Mouse (Mus musculus) skeletal muscle tissue, adult 2 months (tissue): ENCODE measurements around the gene Srd5a3.

Experiments used
- DNase-seq: peaks from one replicate; pipeline ENCODE4 v3.0.0-alpha.2; 2012; ENCODE audit warnings: low read depth, low spot score

The Srd5a3 gene

GRCm38 (mm10) chr5:76152956-76153355, 12.9 kb downstream of the Srd5a3 start:
- DNase-seq, result no peak

GRCm38 (mm10) chr5:76153430-76153829, 13.4 kb downstream of the Srd5a3 start:
- DNase-seq, result no peak

GRCm38 (mm10) chr5:76154434-76155165, 14.5 kb downstream of the Srd5a3 start:
- no peak for DNase-seq

GRCm38 (mm10) chr5:76159555-76159954, 19.5 kb downstream of the Srd5a3 start:
- DNase-seq, result no peak

DNA sequence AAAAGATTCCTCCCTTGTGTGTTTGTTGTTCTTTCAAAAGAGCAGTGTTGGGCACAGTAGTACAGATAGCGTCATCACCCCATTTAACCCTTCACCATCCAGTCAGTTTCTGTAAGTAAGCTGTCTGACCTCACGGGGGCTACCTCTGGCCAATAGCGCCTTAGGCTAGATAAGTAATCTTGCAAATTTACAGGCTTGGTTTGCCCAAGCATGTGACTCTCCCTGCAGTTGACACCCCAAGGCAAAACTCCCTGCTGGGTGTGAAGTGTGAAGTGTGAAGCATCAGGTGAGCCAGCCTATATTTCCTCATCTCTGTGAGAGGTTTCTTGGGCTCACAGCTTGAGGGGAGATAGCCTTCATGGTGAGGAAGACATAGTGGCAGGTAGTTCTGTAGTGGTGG, 20.0 kb downstream of the Srd5a3 start:
- no peak for DNase-seq

GRCm38 (mm10) chr5:76161491-76161890, 21.4 kb downstream of the Srd5a3 start:
- no peak for DNase-seq

GRCm38 (mm10) chr5:76162926-76163325, 22.9 kb downstream of the Srd5a3 start:
- no peak for DNase-seq

- no peak for DNase-seq
Measured at GRCm38 (mm10) chr5:76163828-76164390, 23.8 kb downstream of the Srd5a3 start.

DNA sequence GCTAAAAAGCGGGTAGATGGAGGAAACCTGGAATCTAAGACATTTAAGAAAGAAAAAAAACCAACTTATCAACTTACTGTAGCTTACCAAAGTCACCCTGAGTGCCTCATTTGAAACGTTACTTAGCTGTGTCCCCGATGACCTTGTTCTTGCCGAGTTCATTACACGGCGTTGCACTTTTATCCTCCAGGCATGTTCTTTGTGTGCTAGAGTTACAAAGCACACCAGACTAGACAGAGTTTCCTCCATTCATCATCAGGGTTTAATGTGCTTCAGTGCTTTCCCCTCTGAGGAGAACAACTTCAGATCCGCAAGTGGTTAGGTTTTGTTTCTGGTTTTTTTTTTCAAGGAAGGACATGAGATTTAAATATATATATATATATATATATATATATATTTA, 24.8 kb downstream of the Srd5a3 start:
- no peak for DNase-seq

- DNase-seq, result no peak
Measured at GRCm38 (mm10) chr5:76170522-76170921, 30.5 kb downstream of the Srd5a3 start.

DNA sequence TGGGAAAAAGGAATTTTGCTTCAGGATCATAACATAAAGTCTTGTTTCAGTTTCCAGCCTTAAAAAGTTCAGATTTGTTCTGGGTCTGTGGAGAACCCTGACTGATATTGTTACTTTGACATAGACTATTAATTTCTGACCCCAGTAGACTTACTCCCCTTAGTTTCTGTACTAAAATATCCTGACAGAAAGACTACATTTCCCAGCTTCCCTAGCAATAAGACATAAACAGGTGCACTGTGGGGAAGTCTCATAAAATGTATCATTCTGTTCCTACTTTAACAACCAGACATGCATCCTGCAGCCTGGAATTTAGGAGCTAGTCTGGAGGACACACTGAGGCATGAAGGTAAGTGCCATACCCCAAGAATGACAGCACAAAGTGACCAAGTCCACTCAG, 31.0 kb downstream of the Srd5a3 start:
- DNase-seq, result no peak

DNA sequence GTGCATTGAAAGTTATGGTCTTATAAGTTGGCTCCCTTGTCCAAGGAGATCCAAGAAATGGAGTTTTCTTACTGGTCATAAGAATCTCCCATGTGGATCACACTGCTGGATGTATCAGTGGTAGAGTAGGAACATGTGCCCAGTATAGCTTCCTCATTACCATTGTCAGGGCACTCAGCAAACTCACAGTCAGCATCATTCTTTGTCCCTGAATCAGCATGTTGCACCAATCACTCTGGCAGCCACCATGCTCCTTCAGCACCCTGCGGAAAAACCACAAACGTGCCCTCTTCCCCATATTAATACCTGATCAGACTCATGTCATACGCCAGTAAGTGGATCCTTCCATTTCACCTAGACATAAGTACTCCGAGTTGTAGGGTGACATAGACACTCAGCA, 35.0 kb downstream of the Srd5a3 start:
- DNase-seq, result no peak

- no peak for DNase-seq
Measured at GRCm38 (mm10) chr5:76176411-76176810, 36.3 kb downstream of the Srd5a3 start.

- no peak for DNase-seq
Measured at GRCm38 (mm10) chr5:76176841-76177240, 36.8 kb downstream of the Srd5a3 start.

- DNase-seq, result no peak
Measured at GRCm38 (mm10) chr5:76177664-76178063, 37.6 kb downstream of the Srd5a3 start.

DNA sequence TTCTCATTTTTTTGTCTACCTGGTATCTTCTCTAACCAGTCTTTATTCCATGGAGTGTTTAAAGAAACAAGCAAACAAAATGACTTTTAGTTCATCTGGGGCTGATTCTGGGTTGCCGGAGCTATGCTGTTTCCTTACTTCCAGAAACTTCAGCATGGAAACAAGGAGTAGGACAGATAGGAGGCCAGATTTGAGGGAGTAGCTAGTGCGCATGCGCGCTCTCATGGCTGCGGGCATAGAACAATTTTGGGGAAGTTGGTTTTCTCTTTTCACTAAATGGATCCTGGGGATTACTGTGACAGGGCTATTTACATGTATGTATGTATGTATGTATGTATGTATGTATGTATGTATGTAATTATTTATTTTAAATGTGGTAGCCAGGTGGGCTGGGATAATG, 39.1 kb downstream of the Srd5a3 start:
- no peak for DNase-seq

GRCm38 (mm10) chr5:76179791-76180190, 39.7 kb downstream of the Srd5a3 start:
- no peak for DNase-seq

DNA sequence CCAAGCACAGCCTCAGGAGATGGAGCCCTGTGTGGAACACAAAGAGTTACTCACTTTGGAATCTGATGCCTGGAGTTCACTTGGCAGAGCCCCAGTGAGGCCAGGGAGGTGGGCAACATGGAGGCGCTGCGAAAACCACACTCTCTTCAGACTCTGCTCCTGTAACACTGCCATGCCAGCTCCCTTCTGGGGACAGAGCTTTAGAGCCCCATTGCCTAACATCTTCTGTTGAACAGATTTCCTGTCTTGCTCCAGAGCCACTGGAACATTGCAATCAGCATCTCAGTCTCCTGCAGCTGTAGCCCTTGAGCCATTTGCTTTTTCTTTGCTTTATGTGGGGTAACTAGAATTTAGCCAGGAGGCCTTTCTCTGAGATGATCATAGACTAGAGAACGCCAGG, 42.3 kb downstream of the Srd5a3 start:
- DNase-seq, result no peak

DNA sequence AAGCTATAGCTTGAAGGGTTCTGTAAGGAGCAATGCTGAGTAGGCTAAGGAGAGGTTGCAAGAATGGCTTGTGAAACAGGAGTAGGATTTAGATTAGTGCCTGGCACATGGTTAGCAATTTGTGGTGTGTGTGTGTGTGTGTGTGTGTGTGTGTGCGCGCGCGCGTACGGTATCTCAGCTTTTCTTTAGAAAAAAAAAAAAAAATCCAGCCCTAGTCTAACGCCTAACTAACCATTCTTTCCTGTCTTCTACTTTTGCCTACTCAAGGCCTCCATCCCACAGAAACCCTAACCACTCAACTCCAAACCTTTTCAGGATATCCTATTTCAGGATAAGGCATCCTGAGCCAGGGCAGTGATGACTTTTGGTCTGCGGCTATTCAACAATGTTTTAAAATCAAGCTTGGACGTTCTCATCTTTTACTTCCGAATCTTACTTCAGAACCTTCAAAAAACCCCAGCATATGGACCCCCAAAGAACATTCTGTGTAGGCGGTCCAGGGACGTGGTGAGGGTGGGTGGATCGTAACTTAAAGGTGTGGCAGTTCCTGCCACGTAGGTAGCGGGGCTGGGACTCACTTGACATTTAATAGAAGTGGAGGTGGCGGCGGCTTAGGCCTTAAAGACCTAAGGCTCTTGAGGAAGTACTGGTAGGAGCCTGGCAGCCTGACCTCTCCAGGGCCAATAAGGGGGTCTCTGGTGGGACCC, 43.1 kb downstream of the Srd5a3 start:
- no peak for DNase-seq

GRCm38 (mm10) chr5:76183750-76184261, 43.7 kb downstream of the Srd5a3 start, which contains the start of gene Tmem165:
TSS of gene Tmem165 (plus strand) at chr5:76183880.
- DNase-seq, result peak; percentile 87

DNA sequence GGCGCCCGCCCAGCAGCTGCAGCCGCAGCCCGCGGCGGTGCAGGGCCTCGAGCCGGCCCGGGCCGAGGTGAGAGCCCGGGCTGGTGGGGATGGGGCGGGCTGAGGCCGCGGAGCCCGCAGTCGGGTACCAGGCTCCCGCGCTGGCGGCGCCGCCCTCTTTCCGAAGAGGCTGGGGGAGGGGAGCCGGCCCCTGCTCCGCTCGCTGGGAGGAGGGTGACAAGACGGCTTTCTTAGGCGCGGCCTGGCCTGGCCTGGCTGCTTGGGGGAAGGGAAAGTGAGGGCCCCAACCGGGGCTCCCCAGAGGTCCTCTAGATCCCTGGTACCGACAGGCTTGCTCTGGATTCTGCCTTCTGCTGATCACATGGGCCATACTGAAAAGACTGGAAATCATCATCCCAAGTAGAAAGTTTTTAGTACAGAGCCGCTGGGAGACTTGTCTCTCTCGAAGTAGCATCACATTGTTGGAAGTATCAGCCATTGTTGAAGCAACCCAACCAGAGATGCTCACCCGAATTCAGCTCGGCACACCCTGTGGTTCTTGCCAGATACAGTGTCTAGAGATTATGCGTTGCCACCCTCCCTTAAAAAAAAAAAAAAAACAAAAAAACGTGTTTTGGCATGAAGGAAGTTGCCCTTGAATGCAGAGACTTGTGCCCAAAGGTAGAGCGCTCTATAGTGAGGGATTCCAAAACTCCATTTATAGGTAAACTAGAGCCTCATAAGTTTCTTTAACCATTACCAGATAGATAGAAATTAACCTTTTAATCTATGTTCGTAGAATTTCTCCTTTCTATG, 44.4 kb downstream of the Srd5a3 start:
- DNase-seq, result peak; percentile 22

- no peak for DNase-seq
Measured at GRCm38 (mm10) chr5:76187885-76188284, 47.8 kb downstream of the Srd5a3 start.
